Mouse (Mus musculus): ENCODE results near the gene Epha7.

DNA sequence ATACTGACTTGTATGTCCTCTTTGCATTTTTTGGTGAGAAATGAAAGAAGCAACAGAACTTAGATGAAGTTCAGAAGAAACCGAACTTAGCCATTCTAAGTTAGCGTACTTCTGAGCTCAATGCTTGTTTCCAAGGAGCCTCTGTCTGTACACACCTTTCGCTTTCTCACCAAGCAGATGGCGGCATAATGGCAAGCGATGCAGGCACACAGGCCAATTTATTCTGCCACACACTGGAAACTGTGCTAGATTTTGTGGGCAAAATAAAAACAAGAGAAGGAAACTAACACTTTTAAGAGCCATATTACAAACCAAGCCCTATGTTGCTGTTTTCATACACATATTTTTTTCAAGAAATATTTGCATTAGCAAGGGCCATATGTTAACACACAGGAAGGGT lies 88.6 kb downstream of the Epha7 start:
- TF ChIP-seq CTCF (IDR thresholded peaks at IDR 0.05) (no peak), EP300 (IDR thresholded peaks at IDR 0.05) (no peak)

All from lung, postnatal 0 days (tissue).